Mouse (Mus musculus): ENCODE measurements at regions not wholly inside any gene's neighbourhood (a gene's known extent, or its start where the extent isn't known, plus 50 kb on each side); places are given as distances from the start of the nearest gene placed in this dataset.
"Not testable (repeated sequence)": the region's sequence is repeated elsewhere in the genome, so short reads cannot be mapped to it uniquely, and the experiment has no call there.

DNA sequence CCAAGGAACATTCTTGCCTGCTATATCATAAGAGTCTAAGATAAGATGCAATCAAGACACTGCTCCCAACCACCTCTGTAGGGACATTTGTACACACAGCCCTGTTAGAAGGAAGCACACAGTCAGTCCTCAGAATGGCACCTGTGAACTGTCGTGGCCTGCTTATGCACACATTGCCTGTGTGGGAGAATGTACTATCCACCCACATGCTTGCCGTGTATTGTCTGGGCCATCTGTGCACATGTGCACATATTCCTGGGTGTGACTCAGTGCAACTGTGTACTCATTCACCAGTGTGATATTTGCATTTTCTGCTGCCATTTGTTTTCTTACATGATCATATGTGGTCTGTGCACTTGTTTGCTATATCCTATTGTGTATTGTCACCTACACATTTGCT lies 333.8 kb upstream of the 3110018I06Rik start:
- ATAC-seq (replicated peaks; ENCODE audit: low FRiP score, low TSS enrichment, poor library complexity, severe bottlenecking): no peak

DNA sequence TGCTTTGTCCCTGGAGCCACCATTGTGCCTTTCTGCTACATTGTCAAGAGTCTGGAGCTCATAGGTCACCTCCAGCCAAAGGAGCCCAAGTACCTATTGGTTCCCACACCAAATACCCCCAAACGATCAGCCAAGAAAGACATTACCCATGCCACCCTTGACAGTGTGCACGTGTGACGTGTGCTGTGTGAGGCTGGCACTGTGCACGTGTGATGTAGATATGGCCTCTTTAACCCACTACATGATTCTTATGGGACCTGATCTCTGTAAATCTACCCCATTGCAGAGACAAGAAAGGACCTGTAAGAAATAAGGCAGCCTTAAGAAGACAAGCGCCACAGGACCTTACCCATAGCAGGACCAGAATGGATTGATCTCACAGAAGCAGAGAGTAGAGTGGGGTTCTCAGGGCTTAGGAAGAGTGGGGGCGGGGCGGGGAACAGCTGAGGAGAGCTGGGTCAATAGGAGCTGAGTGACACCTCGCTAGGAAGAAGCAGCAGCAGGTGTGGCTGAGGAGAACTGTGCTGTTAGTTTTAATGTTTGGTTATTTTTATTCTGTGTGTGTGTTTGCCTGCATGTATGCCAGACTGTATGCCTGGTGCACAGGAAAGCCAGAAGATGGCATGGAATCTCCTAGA lies 331.5 kb upstream of the 3110018I06Rik start:
- ATAC-seq (replicated peaks; ENCODE audit: low FRiP score, low TSS enrichment, poor library complexity, severe bottlenecking): no peak

DNA sequence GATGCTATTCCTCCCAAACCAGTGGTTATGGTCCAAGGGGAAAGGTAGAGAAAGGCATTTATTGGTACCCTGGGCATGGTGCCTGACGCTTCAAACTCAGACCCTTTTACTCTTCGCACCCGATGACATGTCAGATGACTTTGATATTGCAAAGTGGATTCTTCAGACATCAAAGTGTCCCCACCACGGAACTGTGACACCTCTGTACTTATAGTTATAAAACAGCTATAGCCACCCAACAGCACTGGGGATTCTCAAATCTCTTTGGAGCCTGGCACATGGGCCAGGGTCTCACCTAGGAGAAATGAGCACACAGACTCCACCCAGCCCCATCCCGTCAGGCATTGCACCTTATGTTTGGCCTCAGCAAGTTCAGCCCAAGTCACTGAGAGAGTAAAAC lies 329.3 kb upstream of the 3110018I06Rik start:
- no peak for ATAC-seq (replicated peaks; ENCODE audit: low FRiP score, low TSS enrichment, poor library complexity, severe bottlenecking)

DNA sequence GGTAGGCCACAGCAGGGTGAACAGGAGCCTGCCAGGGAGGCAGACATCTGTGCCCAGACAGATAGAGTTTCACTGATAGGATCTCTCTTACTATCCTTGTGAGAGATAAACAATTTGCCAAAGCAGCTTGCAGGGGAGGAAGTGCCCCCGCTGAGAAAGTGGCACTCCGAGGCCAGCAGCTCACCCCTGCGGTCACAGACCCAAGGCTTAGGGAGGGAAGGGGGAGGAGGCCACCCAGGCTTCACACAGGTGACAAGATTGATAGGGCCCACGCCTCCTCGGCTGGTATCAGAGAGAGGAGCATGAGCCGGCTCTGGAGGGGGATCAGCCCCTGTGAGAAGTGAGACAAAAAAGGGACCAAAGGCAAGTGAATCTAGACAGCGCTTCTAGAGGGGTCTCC lies 328.3 kb upstream of the 3110018I06Rik start:
- peak; percentile 41 for ATAC-seq (replicated peaks; ENCODE audit: low FRiP score, low TSS enrichment, poor library complexity, severe bottlenecking)

DNA sequence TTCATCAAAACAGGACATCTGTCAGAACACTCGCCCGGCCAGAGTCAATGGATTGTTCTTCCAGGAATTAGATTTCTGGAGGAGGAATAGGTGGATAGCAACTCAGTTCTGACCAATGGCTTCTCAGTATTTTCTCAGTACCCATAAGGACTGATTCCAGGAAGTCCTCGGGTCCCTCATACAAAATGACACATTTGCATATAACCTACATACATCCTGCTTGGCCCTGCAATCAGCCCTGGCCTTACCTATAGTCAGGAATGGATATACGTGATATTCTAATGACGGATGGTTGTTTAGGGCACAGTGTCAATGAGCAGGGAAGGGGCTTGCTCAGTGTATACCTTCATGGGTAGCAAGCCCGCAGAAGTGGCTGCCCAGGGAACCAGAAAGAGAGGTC lies 327.8 kb upstream of the 3110018I06Rik start:
- no peak for ATAC-seq (replicated peaks; ENCODE audit: low FRiP score, low TSS enrichment, poor library complexity, severe bottlenecking)

DNA sequence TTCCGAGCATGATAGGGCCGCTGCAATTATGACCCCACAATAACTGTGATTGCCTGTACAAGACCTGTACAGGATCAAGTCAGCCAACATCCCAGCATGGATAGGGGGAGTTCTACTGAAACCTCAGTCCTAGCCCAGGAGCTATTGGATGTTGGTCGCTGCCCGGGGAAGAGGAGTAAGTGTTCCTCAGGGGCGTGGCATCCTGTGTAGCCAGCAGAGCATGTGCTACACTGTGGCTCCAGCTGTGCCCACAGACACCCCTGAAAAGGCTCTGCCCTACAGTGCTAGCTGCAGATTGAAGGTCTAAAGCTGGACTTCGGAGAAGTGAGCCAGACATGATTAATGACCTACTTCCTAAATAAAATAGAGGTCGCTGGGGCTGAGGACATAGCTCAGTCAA lies 317.5 kb upstream of the 3110018I06Rik start:
- ATAC-seq (replicated peaks; ENCODE audit: low FRiP score, low TSS enrichment, poor library complexity, severe bottlenecking): no peak

DNA sequence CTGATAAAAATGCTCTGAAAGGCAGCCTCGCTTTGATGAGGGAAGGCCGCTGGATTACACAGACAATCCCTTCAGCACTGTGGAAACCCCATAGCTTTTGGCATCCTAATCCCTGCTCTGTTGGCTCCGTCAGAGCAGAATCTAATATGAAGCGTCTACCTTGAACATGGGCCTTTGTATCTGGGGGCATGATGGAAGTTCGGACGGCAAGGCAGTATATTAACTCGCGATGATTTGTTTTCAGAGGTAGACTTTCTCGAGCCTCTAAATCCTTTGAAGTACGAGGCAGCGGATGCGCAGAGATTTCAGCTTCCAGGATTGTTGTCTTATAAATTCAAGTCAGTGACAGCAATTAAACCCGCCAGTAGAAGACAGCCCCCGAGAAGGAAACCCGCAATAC lies 316.8 kb upstream of the 3110018I06Rik start:
- ATAC-seq (replicated peaks; ENCODE audit: low FRiP score, low TSS enrichment, poor library complexity, severe bottlenecking): no peak

DNA sequence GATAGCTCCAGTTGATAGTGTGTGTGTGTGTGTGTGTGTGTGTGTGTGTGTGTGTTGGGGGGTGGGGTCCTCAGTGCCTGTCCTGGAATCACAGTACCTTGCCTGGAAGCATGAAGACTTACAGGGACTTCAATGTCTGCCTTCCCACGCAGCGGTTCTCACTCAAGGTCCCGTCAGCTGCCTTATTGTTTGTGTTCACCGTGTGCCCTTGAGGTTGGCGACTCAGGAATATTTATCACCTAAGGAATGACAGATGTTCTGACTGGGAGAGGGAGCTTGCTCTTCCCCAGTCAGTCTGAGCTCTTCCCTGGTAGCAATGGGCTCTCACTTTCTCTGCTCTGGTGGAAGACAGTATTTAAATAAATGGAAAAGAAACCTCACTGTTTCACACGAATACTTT lies 309.8 kb upstream of the 3110018I06Rik start:
- no peak for ATAC-seq (replicated peaks; ENCODE audit: low FRiP score, low TSS enrichment, poor library complexity, severe bottlenecking)

DNA sequence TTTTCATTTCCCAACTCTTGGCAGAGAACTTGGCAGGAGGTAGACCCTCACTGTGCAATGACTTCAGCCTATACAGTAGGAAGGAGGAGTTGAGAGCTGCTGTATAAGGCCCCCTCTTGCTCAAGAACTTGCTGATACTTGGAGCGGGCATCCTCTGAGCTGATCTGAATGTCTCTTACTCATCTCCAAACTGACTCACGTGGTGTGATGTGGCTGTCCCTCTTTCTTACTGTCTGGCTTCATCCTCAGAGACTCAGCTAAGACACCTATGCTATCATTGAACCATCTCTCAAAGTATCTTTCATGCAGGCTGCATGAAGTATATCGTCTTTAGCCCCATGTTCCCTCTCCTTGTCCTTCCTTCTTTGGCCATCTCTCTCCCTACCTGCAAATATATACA lies 307.9 kb upstream of the 3110018I06Rik start:
- no peak for ATAC-seq (replicated peaks; ENCODE audit: low FRiP score, low TSS enrichment, poor library complexity, severe bottlenecking)

DNA sequence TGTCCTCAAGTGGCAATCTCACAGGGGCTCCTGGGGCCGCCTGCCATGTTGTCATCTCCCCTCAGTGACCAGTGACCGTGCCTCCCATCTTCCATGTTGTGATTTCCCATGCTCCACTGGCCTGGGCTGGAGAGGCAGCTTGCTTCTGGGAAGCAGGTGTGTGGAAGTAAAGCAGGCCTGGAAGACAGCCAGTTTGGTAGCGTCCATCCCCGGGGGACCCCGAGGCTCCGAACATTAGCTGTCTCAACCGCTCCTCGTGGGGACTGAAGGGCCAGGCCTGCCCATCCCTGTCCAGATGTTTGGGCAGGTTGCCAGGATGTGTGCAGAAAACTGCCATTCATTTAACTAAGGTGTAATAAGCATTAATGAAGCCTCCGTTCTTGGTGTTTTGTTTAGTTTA lies 307.1 kb upstream of the 3110018I06Rik start:
- no peak for ATAC-seq (replicated peaks; ENCODE audit: low FRiP score, low TSS enrichment, poor library complexity, severe bottlenecking)

DNA sequence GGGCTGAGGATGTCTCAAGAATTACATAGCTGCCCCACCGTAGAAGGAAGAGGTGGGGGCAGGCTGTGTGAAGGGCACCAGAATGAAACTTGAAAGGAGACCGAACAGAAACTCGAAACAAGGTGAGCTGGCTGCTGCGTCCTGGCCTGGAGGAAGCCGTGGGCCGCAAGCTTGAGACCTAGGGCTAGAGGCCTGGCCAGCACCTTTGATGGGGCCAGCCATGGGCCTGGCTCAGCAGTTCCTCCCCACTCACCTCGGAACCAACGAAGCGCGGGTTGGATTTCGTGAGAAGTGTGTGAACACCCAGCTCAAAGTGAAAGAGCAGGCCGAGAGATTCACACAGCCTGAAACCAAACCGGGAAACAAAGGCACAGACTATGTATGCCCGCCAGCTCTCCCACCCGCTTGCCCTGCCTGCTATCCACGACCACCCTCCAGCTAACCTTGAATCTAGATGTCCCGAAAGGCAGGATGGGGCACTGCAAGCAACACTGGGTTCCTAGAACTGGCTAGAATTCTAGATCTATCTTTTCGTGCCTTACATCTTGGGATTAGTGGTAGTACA lies 306.3 kb upstream of the 3110018I06Rik start:
- ATAC-seq (replicated peaks; ENCODE audit: low FRiP score, low TSS enrichment, poor library complexity, severe bottlenecking): no peak

DNA sequence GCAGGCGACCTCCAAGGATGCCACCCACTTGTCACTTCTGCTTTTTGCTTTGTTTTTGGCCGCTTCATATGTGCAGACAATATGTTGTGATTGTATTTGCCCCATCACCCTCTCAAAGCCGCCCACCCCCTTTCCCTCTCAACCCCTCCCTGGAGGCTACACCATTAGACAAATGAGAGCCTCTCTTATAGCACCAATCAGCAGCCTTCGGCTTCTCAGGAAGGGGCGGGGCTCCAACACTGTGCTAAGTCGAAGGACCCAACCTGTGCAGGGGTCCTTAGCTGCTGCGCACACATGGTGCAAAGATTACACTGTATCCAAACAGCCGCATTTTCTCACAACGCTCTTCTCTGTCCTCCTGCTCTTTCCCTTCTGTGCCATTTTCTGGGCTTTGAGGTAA lies 305.1 kb upstream of the 3110018I06Rik start:
- ATAC-seq (replicated peaks; ENCODE audit: low FRiP score, low TSS enrichment, poor library complexity, severe bottlenecking): no peak

DNA sequence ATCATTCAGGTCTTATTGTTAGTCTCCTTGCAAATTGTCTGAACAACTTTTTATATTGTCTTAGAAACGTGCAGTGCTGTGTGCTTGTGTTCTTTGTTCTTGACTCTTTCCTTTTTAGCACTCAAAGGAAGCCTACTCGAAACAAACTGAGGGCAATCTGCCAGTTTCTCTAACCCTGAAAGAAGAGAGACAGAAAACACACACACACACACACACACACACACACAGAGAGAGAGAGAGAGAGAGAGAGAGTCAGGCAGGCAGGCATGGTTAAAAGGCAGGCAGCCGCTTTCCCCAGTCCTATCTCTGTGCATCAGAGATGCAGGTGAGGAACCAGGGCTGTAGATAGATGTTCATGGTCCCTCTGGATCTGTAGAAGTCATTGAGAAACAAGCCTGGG lies 304.0 kb upstream of the 3110018I06Rik start:
- no peak for ATAC-seq (replicated peaks; ENCODE audit: low FRiP score, low TSS enrichment, poor library complexity, severe bottlenecking)

DNA sequence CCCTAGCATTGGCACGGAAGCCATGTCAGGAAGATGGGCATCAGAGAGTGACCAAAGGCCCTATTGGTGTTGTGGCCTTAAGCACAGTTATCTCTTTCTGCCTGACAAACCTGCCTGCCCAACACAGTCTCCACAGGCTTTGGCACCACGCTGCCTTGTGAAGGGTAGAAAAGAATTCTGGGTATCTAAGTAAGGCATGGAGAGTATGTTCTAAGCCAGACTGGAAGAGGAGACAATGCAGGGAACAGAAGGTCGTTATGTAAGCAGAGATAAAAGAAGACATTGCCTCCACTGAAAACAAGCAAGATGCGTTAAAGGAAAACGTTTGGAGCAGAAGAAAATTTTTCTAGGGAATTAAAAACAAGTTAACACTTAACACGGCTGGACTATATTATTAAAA lies 302.1 kb upstream of the 3110018I06Rik start:
- ATAC-seq (replicated peaks; ENCODE audit: low FRiP score, low TSS enrichment, poor library complexity, severe bottlenecking): no peak

DNA sequence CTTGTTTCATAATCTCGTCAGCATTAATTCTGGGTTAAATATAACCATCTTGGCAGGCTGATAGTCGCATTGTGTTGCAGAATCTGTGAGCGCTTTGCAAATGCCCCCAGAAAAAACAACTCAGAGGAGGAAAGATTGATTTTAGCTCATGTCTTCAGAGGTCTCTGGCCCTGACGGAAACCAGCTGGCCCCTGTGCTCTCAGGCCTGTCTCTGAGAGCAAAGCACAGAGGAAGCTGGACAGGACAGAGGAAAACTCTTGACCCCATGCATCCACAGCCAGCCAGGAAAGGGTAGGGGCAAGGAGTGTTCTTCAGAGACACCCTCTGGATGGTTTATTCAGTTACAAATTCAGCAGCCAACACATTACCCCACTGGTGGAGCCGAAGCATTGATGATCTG lies 300.4 kb upstream of the 3110018I06Rik start:
- no peak for ATAC-seq (replicated peaks; ENCODE audit: low FRiP score, low TSS enrichment, poor library complexity, severe bottlenecking)

DNA sequence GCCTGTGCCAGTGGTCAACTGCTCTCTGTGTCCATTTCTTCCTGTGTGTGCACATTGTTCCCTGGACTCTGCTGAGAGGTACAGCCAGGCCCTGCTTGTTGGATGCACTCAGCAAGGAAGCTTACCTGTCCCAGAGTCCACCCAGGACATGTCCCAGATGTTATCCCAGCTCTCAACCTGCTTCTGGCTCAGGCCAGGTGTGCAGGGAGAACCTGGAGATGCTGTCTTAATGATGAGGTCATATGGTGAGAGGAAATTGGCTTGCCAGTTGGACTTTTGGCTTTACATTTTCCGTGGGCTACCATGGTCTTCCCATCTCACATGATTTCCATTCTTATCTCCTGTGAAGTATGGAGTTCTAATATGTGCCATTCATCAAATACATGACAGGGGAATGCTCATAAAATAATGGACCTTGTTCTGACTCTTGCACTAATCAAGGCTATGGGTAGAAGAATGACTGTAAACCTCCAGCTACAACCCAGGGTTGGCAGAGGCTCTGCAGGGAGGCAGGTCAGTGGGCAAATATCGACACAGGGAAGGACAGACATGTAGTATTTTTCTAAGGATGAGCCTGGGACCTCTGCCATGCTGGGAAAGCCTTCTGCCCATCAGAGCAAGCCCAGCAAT lies 289.9 kb upstream of the 3110018I06Rik start:
- ATAC-seq (replicated peaks; ENCODE audit: low FRiP score, low TSS enrichment, poor library complexity, severe bottlenecking): no peak

DNA sequence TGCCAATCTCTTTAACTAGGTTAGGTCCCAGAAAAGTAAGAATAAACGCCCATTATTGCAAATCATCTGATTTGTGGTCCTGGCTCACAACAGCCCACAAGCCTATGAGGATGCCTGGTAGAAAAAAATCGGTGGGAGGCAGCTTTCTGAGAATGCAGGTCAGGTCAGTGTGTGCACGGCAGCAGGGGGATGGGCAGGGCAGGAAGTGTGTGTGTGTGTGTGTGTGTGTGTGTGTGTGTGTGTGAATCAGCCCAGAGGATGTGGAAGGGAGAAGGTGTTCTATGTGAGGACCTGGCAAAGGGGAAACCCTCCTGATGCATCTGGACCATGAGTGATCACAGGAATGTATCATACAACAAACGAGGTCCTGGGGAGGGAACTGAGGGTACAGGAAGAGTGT lies 287.5 kb upstream of the 3110018I06Rik start:
- ATAC-seq (replicated peaks; ENCODE audit: low FRiP score, low TSS enrichment, poor library complexity, severe bottlenecking): no peak

DNA sequence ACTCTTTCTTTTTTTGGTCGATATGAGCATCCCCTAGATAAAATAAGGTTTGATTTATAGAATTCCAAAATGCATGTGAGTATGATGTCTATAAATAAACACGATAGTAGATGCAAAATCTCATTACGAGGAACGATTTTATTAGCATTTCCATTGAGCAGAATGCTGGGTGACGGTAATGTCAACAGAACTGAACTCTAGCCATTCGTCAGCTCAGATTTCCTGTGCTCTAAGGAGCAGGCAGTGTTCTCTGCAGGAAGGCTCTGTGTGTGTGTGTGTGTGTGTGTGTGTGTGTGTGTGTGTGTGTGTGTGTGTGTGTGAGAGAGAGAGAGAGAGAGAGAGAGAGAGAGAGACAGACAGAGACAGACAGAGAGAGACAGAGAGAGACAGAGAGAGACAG lies 279.6 kb upstream of the 3110018I06Rik start:
- ATAC-seq (replicated peaks; ENCODE audit: low FRiP score, low TSS enrichment, poor library complexity, severe bottlenecking): not testable (repeated sequence)

DNA sequence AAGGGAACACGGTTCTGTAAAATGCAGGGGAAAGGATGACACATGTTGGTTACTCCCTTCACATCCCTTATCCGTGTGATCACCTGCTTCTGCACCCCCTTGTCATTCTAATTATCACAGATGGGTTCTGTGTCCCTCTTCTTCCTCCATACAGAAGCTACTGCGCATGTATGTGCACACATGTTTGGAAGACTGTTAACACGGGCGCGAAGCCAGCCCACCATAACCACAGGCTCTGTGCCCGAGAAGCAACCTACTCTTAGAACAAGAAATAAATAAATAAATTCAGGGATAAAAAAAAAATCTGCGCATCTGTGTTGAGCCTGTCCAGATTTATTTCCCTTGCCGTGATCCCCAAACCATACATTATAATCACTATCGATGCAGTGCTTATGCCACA lies 275.6 kb upstream of the 3110018I06Rik start:
- no peak for ATAC-seq (replicated peaks; ENCODE audit: low FRiP score, low TSS enrichment, poor library complexity, severe bottlenecking)

DNA sequence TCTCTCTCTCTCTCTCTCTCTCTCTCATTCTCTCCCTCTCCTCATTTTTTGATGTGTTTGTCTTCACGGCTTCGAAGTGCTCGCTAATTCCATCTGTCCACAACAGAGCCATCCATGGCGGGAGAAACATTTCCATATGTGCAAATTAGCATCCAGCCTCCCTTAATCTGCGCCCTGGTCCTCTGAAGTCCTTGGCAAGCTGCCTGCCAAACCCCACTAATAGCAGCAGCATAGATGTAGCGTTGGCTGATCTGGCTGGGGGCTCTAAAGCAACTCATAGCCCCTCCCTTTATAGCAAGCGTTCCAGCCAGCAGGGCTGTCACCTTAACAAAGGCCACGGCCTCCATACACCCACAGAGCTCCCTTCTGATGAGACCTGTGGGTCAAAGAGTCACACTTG lies 272.3 kb upstream of the 3110018I06Rik start:
- ATAC-seq (replicated peaks; ENCODE audit: low FRiP score, low TSS enrichment, poor library complexity, severe bottlenecking): no peak

DNA sequence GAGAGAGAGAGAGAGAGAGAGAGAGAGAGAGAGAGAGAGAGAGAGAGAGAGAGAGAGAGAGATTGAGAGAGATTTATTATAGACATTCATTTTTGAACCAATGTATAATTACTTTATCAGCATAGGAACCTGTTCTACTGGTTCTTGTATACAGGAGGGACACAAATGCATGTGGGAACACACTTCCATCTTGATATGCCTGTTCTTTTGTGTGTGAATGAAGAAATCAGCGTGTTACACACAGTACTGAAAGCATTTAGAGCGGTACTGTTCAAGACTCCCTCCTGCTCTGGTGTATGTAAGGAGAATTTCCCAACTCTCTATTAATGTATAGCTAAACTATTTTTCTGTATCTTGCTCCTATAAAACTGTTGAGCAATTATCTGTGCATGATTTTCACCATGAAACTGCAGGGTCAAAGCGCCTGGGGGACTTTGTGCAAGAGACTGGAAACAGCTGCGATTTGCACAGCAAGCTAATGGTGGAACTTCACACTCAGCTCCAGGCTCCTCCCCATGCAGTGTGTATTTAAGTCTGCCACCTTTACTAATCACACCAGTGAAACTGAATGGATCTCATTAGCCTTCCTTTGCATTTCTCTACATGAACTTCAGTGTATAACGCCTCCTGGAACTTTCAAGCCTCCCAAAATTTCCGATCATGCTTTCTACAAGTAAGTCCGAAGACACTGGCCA lies 267.0 kb upstream of the 3110018I06Rik start:
- no peak for ATAC-seq (replicated peaks; ENCODE audit: low FRiP score, low TSS enrichment, poor library complexity, severe bottlenecking)

Measured in megakaryocyte-erythroid progenitor cell, adult 5-6 weeks (primary cell).